Mouse (Mus musculus) ovary, adult 2 months (tissue): ENCODE measurements around the gene Tmem52b. TPM values are rescaled to one million over a fixed set of nuclear protein-coding genes. Genes with fewer than 3 reads are reported as not detected.

Experiments used
- polyA plus RNA-seq: library from polyadenylated mRNA; depleted of rRNA; stranded (reverse); fragments of >200 nt; gene quantifications from 2 replicates; pipeline ENCODE4 v1.2.3, GENCODE M21; 2012; rRNA removed

The Tmem52b gene
- polyA plus RNA-seq: not detected in 2 replicates

DNA sequence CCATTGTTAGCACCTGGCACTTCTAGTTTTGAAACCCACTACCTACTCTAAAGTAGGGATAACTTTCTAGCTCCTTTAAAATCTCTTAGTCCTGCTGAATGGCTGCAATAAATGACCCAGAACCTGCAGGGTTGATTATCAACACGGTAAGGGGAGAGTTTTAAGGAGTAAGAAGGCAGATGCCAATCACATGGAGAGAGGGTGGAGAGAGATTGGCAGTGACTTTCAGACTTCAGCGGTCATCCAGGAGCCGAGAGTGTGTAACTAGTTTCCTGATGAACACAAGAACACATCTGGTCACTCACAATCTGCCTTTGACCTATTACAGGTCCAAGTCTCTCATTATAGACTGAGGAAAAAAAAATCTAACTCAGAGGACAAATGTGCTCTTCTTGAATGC is at the start of gene Tmem52b:
Gene Tmem52b (plus strand): TSS at position 189 of the 400 bp plus-strand sequence.

DNA sequence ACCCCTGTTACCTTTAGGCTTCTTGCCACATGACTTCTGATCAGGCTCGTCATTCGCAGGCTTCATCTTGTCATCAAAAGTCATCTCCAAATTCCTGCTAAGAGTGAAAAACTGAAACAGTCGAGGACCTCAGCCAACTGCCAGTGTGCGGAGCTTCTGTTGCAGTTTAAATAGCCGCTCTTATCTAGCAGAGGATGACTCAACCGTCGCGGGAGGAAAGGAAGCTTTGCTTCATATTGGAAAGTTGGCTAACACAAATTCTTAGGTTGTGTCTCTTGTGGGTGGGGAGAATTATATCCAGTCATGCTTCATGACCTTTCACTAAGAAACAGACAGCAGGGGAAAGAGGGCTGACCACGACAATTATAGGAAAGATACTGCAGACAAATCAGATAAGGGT is 5.3 kb upstream of the Tmem52b start, which contains the start of gene Olr1:
Gene Olr1 (minus strand): TSS at position 142 of the 400 bp plus-strand sequence.

DNA sequence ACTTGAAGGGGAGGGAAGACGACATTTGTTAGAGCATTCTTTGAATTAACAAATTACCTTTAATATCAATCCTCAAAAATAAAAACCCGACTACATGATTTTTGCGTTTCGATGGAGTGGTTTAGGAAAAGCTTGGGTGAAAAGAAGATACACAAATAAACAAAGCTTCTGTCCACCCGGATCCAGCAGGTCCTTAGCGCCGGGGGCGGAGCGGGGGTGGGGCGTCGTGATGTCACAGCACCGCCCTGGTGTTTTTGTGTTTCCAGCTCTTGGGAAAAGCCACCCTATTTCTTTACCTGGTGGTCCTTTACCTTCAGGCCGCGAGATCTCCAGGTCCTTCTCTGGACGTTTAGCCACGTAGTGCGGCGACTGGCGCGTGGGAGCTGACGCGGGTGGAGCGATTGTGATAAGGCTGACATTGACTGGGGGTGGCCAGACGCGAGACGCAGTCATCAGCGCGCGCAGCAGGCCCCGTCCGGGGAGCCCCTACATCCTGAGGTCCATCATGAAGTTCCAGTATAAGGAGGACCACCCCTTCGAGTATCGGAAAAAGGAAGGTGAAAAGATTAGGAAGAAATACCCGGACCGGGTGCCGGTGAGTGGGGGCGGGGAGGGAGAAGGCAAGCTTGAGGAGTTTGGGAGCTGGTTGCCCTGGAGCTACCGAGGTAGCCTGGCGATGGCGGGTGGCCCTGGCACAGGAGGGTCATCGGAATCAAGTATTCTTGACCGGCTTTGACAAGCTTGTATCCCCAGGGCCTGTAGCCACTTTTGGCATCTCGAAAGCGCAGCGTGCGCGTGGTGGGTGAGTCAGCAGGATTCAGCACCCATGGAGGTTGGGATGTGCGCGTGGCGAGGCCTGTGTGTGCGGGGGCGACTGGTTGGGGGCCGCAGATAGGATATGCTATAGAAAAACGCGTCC is 20.8 kb downstream of the Tmem52b start, which contains the start of gene Gabarapl1:
Gene Gabarapl1 (plus strand): TSS at position 219 of the 919 bp plus-strand sequence.

Other genes starting within 250 kb of the Tmem52b start
- not detected in 2 replicates for gene Cd69, start 237.1 kb upstream of the Tmem52b start, polyA plus RNA-seq
- gene 4922502D21Rik, start 180.8 kb upstream of the Tmem52b start, polyA plus RNA-seq: not detected in 2 replicates
- gene Clec12a, start 169.9 kb upstream of the Tmem52b start, polyA plus RNA-seq: 1.0 and 1.2 TPM in 2 replicates
- gene Clec12b, start 126.7 kb upstream of the Tmem52b start, polyA plus RNA-seq: 0.10 and 0.16 TPM in 2 replicates
- gene Clec1b, start 115.3 kb upstream of the Tmem52b start, polyA plus RNA-seq: 0.19 and 0.28 TPM in 2 replicates
- 0.79 and 0.98 TPM in 2 replicates for gene Clec9a, start 103.7 kb upstream of the Tmem52b start, polyA plus RNA-seq
- 4.2 and 6.7 TPM in 2 replicates for gene Clec1a, start 60.6 kb upstream of the Tmem52b start, polyA plus RNA-seq
- gene Olr1, start 5.4 kb upstream of the Tmem52b start, polyA plus RNA-seq: 0.03 and 0.25 TPM in 2 replicates
- gene Gabarapl1, start 20.6 kb downstream of the Tmem52b start, polyA plus RNA-seq: 88.1 and 93.4 TPM in 2 replicates
- 0.08 and 0.22 TPM in 2 replicates for gene Klre1, start 65.3 kb downstream of the Tmem52b start, polyA plus RNA-seq
- gene Klrd1, start 79.2 kb downstream of the Tmem52b start, polyA plus RNA-seq: not detected in 2 replicates
- 0.06 TPM in 2 replicates for gene Klrk1, start 111.3 kb downstream of the Tmem52b start, polyA plus RNA-seq
- gene Klrc3, start 130.8 kb downstream of the Tmem52b start, polyA plus RNA-seq: not detected in 2 replicates
- gene Klrc2, start 148.1 kb downstream of the Tmem52b start, polyA plus RNA-seq: not detected in 2 replicates
- gene Klrc1, start 166.4 kb downstream of the Tmem52b start, polyA plus RNA-seq: 0.24 TPM in 1 of 2 replicates, not detected in the other
- gene Klri1, start 204.6 kb downstream of the Tmem52b start, polyA plus RNA-seq: not detected in 2 replicates
- gene Klri2, start 227.9 kb downstream of the Tmem52b start, polyA plus RNA-seq: not detected in 2 replicates